Mouse (Mus musculus): ENCODE measurements around the gene Rps15a.

GRCm38 (mm10) chr7:118117539-118118210 is 1.7 kb upstream of the Rps15a start:
- TF ChIP-seq EP300 (IDR thresholded peaks at IDR 0.05; ENCODE audit: insufficient read depth, low read depth, low read length) (no peak), POLR2A (IDR thresholded peaks at IDR 0.05; ENCODE audit: insufficient read depth, low read depth, low read length) (no peak), CTCF (IDR thresholded peaks at IDR 0.05) (no peak)
